Mouse (Mus musculus) urinary bladder, adult 2 months (tissue): ENCODE measurements around the gene Mfrp. TPM values are rescaled to one million over a fixed set of nuclear protein-coding genes. Genes with fewer than 3 reads are reported as not detected.

Experiments
- DNase-seq: peaks from one replicate; pipeline ENCODE4 v3.0.0; 2022; ENCODE audit warnings: low spot score
- polyA plus RNA-seq: library from polyadenylated mRNA; depleted of rRNA; stranded (reverse); fragments of >200 nt; gene quantifications from 2 replicates; pipeline ENCODE4 v1.2.3, GENCODE M21; 2012

The Mfrp gene
- polyA plus RNA-seq, 1 experiment = 0.21 TPM

DNA sequence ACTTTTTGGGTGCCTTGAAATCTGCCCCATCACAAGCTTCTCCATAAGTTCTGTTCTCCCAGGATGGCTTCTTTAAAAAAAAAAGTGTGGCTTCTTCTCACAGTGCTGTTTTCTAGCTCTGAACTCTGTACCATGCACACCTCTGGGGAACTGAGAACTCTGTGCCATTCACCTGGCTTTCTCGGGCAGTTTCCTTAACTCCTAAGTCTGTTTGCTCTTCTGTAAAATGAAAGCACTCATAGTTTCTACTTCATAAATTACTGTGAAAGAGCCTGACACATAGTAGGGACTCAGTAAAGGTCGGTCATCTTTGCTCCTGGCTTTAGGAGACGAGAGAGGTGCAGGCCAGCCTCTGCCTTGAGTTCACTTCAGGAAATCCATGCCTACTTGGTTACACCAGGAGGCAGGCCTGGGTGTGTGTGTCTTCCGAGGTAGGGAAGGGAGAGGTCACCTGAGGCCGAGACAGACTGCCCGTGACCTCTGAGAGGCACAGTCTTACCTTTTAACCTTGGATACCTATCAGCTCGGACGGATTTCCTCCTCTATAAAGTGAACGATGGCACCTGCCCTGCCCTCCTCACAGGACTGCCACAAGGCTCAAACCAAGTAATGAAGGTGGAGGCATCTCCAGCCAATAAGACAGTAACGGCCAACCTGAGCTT is 23.3 kb upstream of the Mfrp start:
- DNase-seq = no peak

GRCm38 (mm10) chr9:44078955-44079756 is 22.4 kb upstream of the Mfrp start:
- DNase-seq = no peak

- no peak for DNase-seq
Measured at GRCm38 (mm10) chr9:44079997-44080780, 21.3 kb upstream of the Mfrp start.

DNA sequence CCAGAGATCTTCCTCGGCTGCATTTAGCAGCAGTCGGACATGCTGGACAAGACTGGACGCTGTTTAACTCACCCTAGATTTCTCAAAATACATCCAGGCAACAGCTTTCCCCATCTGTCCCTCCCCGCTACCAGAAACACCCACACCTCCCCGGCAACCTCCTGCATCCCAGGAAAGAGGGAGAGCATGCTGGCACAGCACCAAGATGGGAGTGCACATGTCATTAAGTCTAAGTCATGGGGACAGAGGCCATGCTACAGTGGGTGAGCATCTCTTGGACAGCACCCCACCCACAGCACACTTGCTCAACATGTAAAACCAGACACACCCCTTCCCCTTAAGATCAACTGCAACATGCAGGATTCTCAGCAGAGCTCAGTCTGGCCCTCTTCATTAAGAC is 20.6 kb upstream of the Mfrp start:
- DNase-seq = peak; percentile 23

GRCm38 (mm10) chr9:44081581-44081980 is 19.9 kb upstream of the Mfrp start:
- DNase-seq = no peak

DNA sequence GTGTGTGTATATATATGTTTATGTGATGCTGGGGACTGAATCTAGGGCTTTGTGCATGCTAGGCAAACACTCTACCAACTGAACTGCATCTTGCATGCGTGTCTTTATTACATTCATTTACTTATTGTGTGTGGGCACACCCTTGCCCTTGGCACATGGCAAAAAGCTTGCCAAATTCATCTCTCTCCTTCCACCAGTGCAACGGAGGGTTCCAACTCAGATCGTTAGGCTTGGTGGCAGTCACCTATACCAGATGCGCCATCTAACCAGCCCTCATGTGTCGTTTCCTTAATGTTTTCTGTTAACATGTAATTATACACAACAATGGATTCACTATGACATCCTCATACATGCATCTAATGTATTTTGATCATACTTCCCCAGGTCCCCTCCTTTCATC is 19.3 kb upstream of the Mfrp start:
- DNase-seq = no peak

GRCm38 (mm10) chr9:44083392-44084121 is 18.0 kb upstream of the Mfrp start:
- no peak for DNase-seq

- DNase-seq = no peak
Measured at GRCm38 (mm10) chr9:44084236-44084635, 17.3 kb upstream of the Mfrp start.

DNA sequence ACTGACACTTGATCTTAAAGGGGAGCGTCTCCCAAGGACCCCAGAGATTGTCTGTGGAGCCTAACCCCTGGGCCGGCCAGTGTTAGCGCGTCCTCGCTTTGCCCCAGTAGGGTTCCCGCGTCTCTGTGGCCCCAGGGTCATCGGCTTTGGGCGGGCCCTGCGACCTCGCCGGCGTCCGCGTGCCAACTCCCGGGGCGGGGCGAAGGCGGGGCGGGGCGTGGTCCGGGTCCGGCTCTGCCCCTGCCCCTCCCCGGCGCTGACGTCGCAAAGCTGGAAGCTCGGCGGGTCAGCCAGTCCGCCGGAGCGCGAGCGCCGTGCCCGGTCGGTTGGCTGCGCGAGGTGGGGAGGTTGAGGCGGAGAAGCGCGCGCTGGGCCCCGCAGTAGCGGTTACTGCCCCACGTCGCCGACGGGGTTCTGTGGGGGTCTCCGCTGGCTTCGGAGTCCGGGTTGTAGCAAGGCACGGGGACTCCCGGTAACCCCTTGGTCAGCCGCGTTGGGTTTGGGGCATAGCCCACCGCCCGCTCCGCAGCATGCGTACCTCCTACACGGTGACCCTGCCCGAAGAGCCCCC is 16.8 kb upstream of the Mfrp start:
- DNase-seq = peak; percentile 94

DNA sequence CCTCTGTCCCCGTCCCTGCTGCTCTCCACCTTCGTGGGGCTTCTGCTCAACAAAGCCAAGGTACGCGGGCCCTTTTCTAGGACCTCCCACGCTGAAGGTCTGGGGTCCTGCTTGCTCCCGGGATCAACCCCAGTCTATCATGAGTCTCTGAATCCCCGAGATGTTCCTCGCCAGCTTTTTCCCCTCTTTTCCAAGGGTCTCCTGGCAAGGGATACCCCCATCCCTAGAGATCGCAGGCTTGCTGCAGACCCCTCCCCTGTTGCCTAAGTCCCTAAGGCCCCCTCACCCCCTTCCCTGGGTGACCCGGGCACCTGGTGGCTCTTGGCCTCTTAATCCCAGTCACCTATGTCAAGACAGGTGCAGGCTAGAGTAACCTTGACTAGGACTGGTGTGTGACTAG is 16.3 kb upstream of the Mfrp start:
- DNase-seq = no peak

DNA sequence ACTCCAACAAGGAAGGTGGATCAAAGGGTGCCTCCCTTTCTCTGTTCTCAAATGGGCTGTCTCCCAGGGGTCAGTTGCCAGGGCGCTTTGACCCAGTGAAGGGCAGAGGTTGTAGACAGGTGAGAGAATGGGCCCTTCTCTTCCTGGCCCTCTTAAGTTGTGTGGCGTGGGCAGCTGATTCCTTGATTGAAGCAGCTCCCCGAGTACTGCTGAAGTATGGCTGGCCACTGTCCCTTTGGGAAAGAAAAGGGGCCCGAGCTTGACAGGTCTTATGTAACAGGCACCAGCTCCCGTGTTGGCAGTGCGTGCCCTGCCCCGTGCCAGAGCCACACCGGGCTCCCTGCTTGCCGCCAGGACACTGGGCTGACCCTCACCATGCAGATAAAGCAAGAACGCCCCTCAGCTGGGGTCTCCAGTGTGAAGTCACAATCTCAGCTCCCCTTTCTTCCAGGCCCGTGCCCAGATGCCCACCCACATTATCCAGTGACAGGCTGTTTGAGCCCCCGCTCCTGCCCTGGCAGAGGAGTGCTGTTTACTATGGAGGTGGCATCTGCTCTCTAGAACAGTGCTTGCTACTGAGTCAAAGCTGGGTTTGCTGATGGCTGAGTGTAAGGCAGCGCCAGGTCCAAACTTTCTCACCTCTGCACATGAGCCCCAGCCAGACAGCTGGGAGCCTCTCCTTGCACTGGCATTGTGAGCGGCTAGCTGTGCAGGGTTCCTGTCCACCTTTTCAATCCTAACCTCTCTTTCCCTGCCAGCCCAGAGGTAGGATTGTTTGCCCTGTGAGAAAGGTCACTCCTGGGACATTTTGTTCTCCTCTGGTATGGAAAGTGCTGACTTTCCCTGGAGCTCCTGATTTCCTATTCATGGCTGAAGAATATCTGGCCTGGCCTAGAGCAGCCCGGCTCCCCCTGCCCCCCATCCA is 15.5 kb upstream of the Mfrp start:
- no peak for DNase-seq

DNA sequence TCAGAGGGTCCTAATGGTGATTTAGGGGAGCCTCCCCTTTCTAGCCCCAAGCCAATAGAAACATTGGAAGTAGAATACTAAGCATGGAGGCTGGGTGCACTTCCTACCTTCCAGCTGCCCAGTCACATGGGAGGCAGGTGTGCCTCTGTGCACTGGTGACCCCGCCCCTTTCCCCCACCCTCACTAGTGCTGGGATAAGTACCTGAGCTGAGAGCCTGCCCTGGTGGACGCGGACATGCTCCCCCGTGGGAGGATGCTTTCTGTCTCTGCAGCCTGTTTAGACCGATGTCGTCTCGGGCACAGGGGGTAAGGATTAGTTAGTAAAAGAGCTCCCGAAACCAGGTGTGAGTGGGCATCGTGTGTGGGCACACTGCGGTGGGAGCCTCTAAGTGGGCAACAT is 14.6 kb upstream of the Mfrp start:
- DNase-seq = no peak

DNA sequence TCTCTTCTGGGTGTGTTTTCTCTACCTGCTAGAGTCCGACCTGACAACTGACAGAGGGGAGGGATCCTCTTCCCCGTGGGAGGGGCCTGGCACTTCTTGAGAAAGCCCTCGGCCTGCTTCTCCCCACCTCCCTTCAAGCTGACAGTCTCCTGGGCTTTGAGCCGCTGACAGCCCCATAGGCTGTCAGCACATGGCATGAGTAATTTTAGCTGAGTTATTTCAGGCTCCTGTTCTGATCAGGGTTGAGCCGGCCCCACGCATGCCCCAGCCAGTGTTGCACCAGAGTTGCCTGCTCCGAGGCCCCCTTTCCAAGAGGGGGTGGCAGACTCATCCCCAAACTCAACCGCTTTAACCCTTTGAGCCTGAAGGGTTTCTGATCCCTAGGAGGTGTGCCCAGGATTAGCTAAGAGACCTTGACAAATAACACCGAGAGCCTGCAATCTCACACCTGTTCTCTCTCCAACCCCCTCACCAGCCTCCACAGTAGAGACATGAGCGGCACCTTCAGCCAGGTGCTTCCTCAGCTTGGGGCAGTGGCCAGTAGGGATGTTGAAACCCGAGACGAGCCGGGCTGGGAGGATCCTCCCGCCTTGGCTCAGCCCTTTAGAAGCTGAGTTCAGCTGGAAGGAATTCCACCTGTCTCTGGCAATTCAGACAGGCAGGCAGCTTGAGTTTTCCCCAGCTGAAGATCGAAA is 13.6 kb upstream of the Mfrp start:
- DNase-seq = no peak

DNA sequence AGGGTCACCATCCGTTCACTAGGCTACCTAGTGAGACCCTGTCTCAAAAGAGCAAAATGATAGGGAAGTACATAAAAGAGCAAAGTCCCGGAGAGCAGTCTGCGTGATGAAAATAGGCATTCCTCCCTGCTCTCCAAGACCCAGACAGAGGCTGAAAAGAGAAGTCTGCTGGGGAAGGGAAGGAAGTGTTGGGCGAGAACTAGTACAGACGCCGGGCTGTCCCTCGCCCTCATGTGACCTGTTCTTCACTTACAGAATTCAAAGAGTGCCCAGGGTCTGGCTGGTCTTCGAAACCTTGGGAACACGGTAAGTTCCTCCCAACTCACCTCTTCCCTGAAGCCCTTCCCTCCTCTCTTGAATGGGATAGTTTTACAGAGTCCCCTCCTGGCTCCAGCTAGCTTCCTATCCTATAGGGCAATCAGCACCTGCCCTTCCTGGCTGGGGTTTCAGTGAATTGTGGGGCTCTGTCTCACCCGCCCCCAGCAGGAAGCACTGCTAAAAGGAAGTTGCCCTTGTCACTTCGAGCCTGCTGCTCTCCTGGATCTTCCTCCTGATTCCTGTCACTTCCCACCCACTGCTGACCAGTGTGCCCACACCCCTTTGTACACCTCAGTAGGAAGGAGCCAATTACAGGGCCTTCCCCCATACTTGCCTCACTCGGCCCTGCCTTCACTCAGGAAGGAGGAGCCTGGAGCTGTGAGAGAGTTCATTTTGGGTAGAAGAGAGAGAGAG is 12.5 kb upstream of the Mfrp start:
- DNase-seq = no peak

GRCm38 (mm10) chr9:44093612-44094503 is 7.7 kb upstream of the Mfrp start:
- no peak for DNase-seq

DNA sequence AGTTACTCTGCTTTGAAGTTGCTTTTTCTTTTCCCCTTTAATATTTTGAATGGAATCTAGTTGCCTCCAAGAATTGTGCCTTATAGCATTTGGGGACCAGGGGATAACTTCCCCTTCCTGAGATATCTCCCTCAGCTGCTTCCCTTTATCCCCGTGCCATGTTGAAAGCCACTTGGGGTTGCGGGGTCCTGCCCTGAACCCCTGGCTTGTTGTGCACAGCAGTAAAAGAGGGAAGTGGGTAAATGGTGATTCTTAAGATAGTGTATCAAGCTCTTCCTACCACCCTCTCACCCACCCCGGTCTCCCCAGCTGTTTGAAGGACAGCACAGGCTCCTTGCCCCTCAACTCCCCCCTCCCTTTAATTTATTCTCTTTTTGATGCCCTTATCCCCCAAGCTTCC is 6.8 kb upstream of the Mfrp start:
- no peak for DNase-seq

DNA sequence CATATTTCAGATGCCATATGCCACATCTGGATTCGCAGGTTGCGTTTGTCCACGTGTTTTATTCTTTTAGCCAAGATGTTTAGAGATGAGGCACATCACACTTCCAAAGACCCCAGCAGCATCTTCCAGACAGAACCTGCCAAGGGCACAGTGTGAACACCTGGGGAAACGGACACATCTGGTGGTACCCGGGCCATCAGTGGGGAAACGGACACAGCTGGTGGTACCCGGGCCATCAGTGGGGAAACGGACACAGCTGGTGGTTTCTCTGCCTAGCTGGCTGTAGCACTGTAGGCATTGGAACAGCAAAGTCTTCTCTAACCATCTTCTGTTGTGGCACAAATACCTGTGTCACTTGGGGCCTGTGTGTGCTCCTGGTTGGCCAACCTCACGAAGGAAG is 5.7 kb upstream of the Mfrp start:
- DNase-seq = no peak

- DNase-seq = no peak
Measured at GRCm38 (mm10) chr9:44096536-44096935, 5.0 kb upstream of the Mfrp start.
